Mouse (Mus musculus) left cerebral cortex, adult 18-20 months (tissue): ENCODE results near the gene Minos1. TPM values are rescaled to one million over a fixed set of nuclear protein-coding genes. Genes with fewer than 3 reads are reported as not detected.

Source experiments
- DNase-seq, 2 experiments: peaks; one replicate each; pipeline ENCODE4 v3.0.0; 2021 to 2022; ENCODE audit warnings: low spot score in 2 of 2, mixed read lengths in 1 of 2
- total RNA-seq, 2 experiments: library from RNA; stranded (reverse); gene quantifications; 2 replicates each; pipeline ENCODE4 v1.2.3; 2021

Gene Minos1
- total RNA-seq, 2 experiments from 2014 or later: 198 to 207 TPM

GRCm38 (mm10) chr4:139101546-139101945, 29.4 kb downstream of the Minos1 start:
- DNase-seq: no peak

DNA sequence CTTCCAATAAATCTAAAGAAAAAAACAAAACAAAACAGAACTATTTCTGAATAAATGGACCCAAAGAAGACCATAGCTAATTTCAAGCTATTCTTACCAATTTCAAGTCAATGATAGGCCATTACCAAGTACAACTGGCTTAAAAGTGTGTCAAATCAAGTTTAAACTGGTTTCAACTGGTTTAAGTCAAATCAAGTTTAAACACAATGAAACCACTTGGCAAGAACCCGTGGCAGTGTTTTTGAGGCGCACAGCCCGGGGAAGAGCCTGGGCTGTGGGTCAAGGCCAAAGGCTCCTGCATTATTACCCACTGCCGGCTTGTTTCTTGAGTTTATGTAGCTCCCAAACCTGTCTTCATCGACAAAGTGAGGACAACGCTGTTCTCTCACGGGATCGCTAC, 30.6 kb downstream of the Minos1 start:
- DNase-seq: no peak

DNA sequence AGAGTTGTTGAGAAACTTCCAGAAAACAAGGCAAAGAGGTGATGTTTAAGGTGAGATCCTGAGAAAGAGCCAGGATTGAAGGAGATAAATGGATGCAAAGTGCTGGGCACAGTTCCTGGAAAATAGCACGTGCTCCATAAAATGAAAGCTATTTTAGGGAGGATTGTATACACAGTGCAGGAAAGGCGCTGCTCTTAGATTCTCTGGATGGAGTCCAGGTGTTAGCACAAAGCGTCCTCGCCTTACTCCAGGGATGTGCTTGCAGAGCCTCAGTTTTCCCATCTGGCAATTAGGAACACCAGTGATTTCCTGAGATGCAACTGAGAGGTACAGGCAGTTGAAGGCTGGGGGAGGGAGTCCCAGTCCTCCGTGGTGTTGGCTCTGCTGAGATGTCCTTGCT, 34.7 kb downstream of the Minos1 start:
- no peak for DNase-seq

DNA sequence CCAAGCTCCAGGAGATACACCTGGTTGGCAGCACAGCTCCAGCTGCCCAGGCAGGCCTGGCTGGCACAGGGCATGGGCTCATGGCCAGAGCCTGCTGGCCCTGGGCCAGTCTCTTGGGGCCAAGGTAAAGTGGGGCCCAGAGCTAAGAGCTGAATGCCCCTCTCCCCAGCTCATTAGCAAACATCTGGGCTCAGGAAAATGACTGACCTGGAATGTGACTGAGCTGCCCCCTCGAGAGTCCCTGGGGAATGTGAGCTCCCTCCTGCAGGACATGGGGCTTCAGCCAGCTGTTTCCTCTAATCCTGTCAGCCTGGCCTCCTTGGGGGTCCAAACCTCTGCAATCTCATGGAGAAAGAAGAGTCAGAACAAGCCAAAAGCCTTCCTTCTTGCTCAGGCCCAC, 35.5 kb downstream of the Minos1 start:
- no peak for DNase-seq

- DNase-seq: no peak
Measured at GRCm38 (mm10) chr4:139093196-139093530, 37.8 kb downstream of the Minos1 start.

- DNase-seq: peak in 1 of 2 experiments; percentile 40
Measured at GRCm38 (mm10) chr4:139092356-139093195, 38.3 kb downstream of the Minos1 start, which contains the start of gene Nbl1. TSS of gene Nbl1 (minus strand) at chr4:139092993.

GRCm38 (mm10) chr4:139091478-139092355, 39.2 kb downstream of the Minos1 start:
- DNase-seq: no peak

GRCm38 (mm10) chr4:139091066-139091465, 39.8 kb downstream of the Minos1 start:
- no peak for DNase-seq

DNA sequence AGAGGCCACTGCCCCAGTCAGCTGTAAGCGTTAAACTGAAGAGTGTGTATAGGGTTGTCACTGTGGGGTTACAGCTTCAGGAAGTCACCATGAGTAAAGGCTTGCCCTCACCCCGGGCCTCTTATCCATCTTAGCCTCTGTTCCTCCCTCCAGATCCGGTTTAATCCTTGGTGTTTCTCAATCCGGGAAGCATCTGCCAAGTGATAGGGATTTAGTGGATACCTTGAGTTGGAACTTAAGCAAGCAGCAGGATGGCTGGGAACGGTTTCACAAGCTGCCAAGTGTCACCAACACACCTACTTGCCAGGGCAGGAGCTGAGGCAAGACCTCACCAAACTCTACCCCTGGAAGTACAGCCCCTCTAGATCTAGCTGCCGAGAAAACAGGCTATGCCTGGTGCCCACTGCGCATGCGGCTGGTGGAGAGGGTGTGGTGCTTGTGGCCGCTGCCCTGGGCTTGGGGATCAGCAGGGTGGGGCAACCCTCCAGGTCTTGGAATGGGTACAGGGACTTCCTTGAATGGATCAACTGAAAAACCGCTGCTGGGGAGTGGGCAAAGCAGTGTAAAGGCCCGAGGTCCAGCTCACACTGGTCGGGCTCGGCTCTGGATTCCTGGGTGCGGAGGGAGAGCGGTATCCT, 40.5 kb downstream of the Minos1 start:
- no peak for DNase-seq

DNA sequence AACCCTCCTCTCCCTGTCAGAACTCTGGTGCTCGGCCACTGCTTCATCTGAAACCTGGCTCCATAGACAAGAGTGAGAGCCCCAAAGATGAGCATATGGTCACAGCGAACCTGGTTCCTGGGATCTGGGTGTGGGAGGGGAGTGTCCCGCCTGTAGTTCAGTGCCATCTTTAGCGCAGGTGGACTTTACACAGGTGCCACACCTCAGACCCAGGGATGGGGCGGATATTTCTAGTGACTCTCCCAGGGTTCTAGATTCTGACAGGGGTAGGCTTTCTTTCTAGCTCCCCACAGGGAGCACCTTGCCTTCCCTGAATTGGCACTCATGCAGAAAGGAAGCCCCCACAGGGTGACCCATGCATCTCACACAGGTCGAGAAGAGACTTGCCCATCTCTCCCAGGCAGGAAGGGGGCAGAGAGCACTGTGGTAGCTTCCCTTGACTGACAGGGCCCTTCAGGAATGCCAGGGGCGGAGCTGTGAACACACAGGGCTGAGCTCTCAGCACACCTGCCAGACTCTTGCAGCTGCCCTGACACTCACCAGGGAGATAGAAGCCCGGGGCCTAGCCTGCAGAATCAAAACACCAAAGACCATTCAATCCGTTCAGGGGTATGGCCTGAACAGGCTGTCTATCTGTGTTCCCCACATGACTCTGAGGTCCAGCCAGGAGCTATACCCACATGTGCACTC, 41.8 kb downstream of the Minos1 start:
- DNase-seq: no peak

DNA sequence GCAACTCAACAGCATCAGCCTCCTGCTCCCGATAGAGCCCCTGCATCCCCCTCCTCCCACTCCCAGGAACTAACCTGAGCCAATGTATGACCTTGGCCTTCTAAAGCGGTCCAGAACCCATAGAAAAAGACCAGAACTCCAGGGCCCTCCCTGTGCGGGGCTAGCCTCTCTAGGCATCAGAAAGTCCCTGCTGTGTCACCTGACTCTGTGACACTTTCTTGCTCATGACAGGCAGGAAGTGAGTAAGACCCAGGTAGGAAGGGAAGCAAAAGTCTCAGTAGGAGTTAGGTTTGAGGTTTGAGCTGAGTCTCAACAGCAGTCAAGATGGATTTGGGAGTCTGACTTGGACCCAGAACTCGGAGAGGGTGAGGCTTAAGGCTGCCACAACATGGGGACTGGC, 43.9 kb downstream of the Minos1 start:
- DNase-seq: no peak

GRCm38 (mm10) chr4:139086037-139086436, 44.9 kb downstream of the Minos1 start:
- DNase-seq: peak; percentile 89 to 91

- no peak for DNase-seq
Measured at GRCm38 (mm10) chr4:139085337-139085736, 45.6 kb downstream of the Minos1 start.

DNA sequence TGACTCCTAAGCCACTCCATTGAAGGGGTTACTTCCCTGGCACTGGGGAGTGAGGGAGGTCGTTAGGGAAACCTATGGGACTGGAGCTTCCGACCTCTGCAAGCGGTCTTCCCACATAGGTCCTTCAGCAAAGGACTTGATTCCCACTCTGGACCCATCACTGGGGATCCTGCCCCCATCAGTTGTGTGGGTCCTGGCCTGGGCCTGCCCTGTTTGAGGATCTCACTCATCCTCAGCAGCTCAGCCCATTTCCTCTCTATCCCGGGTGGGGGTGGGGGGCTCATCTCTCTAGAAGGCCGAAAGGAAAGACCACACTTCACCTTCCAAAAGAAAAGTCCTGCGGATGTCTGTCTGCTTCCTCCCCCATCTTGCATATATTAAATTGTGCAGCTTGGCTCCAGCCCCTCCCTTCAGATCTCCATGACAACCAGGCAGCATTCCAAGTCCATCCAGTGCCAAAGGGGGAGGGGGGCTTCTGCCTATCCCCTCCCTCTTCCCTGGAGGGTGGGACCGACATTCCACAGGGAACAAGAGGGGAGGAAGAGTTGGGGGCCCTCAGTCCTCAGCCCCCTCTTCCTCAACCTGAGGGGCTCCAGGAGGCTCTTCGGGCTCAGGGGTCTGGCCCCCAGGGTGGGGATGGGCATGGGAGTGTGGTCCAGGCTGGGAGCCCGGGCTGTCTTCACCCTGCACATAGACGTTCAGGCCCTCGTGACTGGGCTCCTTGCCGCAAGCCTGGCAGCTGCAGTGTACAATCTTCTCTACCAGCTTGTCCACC, 47.9 kb downstream of the Minos1 start:
- DNase-seq: no peak

DNA sequence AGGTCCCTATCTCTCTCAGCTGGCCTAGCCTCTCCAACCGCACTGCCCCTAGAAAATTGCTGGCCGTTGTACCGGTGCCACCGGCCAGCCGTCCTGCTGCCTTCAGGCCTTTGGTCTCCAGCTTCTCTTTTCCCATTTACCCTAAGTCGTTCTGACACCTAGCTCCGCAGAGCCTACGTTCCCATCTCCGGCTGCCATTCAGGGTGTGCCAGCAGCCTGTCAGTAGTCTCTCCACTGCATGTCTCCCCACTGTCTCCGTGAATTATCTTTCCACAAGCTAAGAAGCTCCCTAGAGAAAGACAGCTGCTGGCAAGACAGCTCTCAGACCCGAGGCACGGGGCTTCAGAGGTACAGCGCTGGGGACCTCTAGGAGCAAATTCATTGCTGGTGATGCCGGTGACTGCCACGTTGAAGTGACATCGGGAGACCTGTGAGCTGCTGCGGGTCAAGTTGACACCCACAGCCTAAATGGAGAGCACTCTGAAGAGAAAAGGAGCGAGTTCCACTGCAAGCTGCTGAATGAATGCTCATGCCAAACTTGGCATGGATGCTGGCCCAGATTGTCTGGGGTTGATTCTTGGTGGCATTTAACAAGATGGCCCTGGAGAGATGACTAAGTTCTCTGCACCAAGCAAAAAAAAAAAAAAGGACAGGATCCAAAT, 49.5 kb downstream of the Minos1 start:
- peak in 1 of 2 experiments; percentile 30 for DNase-seq

DNA sequence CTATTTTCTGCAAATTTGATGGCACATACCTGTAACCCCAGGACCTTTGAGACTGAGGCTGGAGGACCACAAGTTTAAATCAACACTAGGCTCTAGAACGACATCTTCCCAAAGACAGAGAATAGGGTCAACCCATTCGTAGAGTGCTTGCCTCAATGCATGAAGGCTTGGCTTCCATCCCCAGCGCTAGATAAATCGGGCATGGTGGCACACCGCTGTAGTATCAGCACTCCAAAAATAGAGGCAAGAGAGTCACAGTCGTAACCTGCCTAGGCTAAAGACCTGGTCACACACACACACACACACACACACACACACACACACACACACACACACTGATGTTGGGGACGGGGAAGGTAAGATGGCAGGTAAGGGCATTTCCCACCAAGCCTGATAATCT, 50.7 kb downstream of the Minos1 start:
- DNase-seq: no peak

- DNase-seq: no peak
Measured at GRCm38 (mm10) chr4:139079439-139079838, 51.5 kb downstream of the Minos1 start.

- DNase-seq: no peak
Measured at GRCm38 (mm10) chr4:139078726-139079125, 52.2 kb downstream of the Minos1 start.

- no peak for DNase-seq
Measured at GRCm38 (mm10) chr4:139078313-139078712, 52.6 kb downstream of the Minos1 start.

DNA sequence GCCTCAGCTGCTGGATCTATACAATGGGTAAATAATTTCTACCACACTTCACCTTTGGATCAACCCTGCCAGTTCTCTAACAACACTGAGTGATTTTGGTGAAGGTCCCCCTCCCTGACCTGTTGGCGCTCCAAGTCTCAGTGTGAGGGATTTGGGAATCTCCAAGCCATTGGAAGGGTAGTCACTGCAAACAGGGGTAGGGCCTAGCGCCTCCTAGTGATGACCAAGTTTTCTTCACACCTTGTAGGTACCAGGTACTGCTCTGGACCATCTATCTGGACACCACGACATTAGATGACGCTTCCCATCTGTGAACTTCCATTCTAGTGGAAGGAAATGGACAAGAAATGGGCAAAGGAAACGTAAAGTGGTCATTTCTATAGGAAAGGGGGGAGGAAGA, 55.0 kb downstream of the Minos1 start:
- peak in 1 of 2 experiments; percentile 55 for DNase-seq
